Mouse (Mus musculus) limb, embryonic 14.5 days (tissue): Measurements from ENCODE around the gene Lsm2. TPM values are rescaled to one million over a fixed set of nuclear protein-coding genes. Genes with fewer than 3 reads are reported as not detected.
A peak's percentile ranks its signal among the peaks of the same experiment; 100 is the strongest.
"Not testable (repeated sequence)": the region's sequence is repeated elsewhere in the genome, so short reads cannot be mapped to it uniquely, and the experiment has no call there.

Experiments used
- ATAC-seq: fragments of 200-750 bp; cut with Nextera tagmentation; 2 replicates; pipeline ENCODE4 v1.8.0; 2017; ENCODE audit warnings: low read depth, moderate number of reproducible peaks, moderate TSS enrichment; ENCODE audit not compliant: low FRiP score
- DNase-seq: peaks from one replicate; pipeline ENCODE4 v3.0.0-alpha.2; 2015; ENCODE audit warnings: low spot score
- H3K27ac ChIP-seq: fragments of 300-500 bp; sonication (generic); replicated peaks from 2 replicates; pipeline ENCODE4 v1.5.1; 2014; ENCODE audit warnings: low read depth, mild to moderate bottlenecking, low read length, moderate library complexity, mixed read lengths
- H3K27me3 ChIP-seq: fragments of 300-500 bp; sonication (generic); 2 replicates; pipeline ENCODE4 v1.6.1; 2014; ENCODE audit warnings: low read length, mixed read lengths; ENCODE audit not compliant: control insufficient read depth, insufficient read depth
- H3K36me3 ChIP-seq: fragments of 300-500 bp; sonication (generic); 2 replicates; pipeline ENCODE4 v1.6.1; 2014; ENCODE audit warnings: mild to moderate bottlenecking, low read length, moderate library complexity, mixed read lengths; ENCODE audit not compliant: control insufficient read depth, insufficient read depth
- H3K4me1 ChIP-seq: fragments of 300-500 bp; sonication (generic); 2 replicates; pipeline ENCODE4 v1.6.1; 2014; ENCODE audit warnings: antibody characterized with exemption, low read length, mixed read lengths; ENCODE audit not compliant: control insufficient read depth, insufficient read depth
- H3K4me2 ChIP-seq: fragments of 300-500 bp; sonication (generic); replicated peaks from 2 replicates; pipeline ENCODE4 v1.6.1; 2014; ENCODE audit warnings: low read depth, mild to moderate bottlenecking, low read length, moderate library complexity; ENCODE audit not compliant: severe bottlenecking
- H3K4me3 ChIP-seq: fragments of 300-500 bp; sonication (generic); replicated peaks from 2 replicates; pipeline ENCODE4 v1.5.1; 2014; ENCODE audit warnings: low read length
- H3K9ac ChIP-seq: fragments of 300-500 bp; sonication (generic); 2 replicates; pipeline ENCODE4 v1.6.1; 2014; ENCODE audit warnings: mild to moderate bottlenecking, low read depth, low read length, moderate library complexity; ENCODE audit not compliant: severe bottlenecking
- H3K9me3 ChIP-seq: fragments of 300-500 bp; sonication (generic); 2 replicates; pipeline ENCODE4 v1.6.1; 2016; ENCODE audit warnings: low read length; ENCODE audit not compliant: control insufficient read depth
- POLR2A ChIP-seq: fragments of 200-500 bp; IDR thresholded peaks from 2 replicates; pipeline ENCODE4 v1.8.0; 2012; ENCODE audit warnings: inconsistent platforms, mild to moderate bottlenecking, moderate library complexity, borderline replicate concordance; ENCODE audit not compliant: insufficient read depth, insufficient read length; ENCODE audit errors: extremely low read depth
- WGBS: fragments of 180-500 bp; shearing (Covaris S2); extraction: QIAGEN DNeasy Blood & Tissue Kit; methylation state at CpG from one replicate; pipeline ENCODE4 v1.1.7; 2014; 5-methylcytosine and 5-hydroxymethylcytosine counted together
- polyA plus RNA-seq, 2 experiments: library from polyadenylated mRNA; depleted of rRNA in 1 of 2; stranded (reverse) in 1 of 2; unstranded in 1 of 2; fragments of >200 nt; fragmentation: Nextera tagmentation in 1 of 2; extraction: Ambion mirVana in 1 of 2; gene quantifications; 2 replicates each; pipeline versions ENCODE4 v1.2.1 to v1.2.3; 2012 to 2014

Lsm2 gene
- polyA plus RNA-seq, 2 experiments: 170 to 186 TPM

GRCm38 (mm10) chr17:34959130-34959778 is 22.4 kb upstream of the Lsm2 start, which contains the start of gene Hspa1b:
Gene Hspa1b, minus strand, starts transcription at chr17:34959238.
- peak within 1 kb of the TSS; percentile 88 for H3K27ac ChIP-seq
- peak within 1 kb of the TSS; percentile 50 for H3K4me3 ChIP-seq
- peak; percentile 95 for ATAC-seq
- whole genome bisulfite sequencing: under 1% methylated on average over 25 of the region's 32 CpGs
- not testable (repeated sequence) for H3K9me3 ChIP-seq, H3K27me3 ChIP-seq, H3K4me1 ChIP-seq, H3K36me3 ChIP-seq
- TF ChIP-seq POLR2A: peak; percentile 59; the same call in 1 of the 2 replicates
- H3K4me2 ChIP-seq: peak within 1 kb of the TSS; percentile 67
- DNase-seq: peak; percentile 89
- peak within 1 kb of the TSS; percentile 61 for H3K9ac ChIP-seq

- peaks cover 7% of the 10 kb centered on the region; the same call in 1 of the 2 replicates for H3K27me3 ChIP-seq
- DNase-seq (peak; percentile 55), ATAC-seq (no peak)
- no peak for TF ChIP-seq POLR2A
- 15% methylated on average over 12 of the region's 12 CpGs for WGBS
- H3K9me3 ChIP-seq: no peaks in the 10 kb centered on the region
- H3K9ac ChIP-seq: peak overlapping the region; percentile 61
- H3K4me3 ChIP-seq: peak overlapping the region; percentile 50
- H3K4me1 ChIP-seq: no peaks in the 10 kb centered on the region; the same call in 1 of the 2 replicates
- peak overlapping the region; percentile 88 for H3K27ac ChIP-seq
- H3K4me2 ChIP-seq: peak overlapping the region; percentile 67
- no peaks in the 10 kb centered on the region for H3K36me3 ChIP-seq
These were observed 21.7 kb upstream of the Lsm2 start for GRCm38 (mm10) chr17:34959881-34960515.

- Histone ChIP-seq H3K9me3 (no peaks in the 10 kb centered on the region), H3K27me3 (peaks cover 2% of the 10 kb centered on the region; the same call in 1 of the 2 replicates), H3K4me2 (no peak overlapping the region), H3K36me3 (no peaks in the 10 kb centered on the region), H3K27ac (no peak overlapping the region), H3K4me1 (no peaks in the 10 kb centered on the region; the same call in 1 of the 2 replicates), H3K9ac (no peak overlapping the region), H3K4me3 (no peak overlapping the region)
- no peak for TF ChIP-seq POLR2A
- no peak for ATAC-seq
- peak; percentile 66 for DNase-seq
These were observed 20.8 kb upstream of the Lsm2 start for GRCm38 (mm10) chr17:34960702-34961493.

GRCm38 (mm10) chr17:34962125-34962524 is 19.5 kb upstream of the Lsm2 start:
- H3K27me3 ChIP-seq: no peaks in the 10 kb centered on the region
- H3K9me3 ChIP-seq: no peaks in the 10 kb centered on the region
- no peaks in the 10 kb centered on the region; the same call in 1 of the 2 replicates for H3K4me1 ChIP-seq
- no peak overlapping the region for H3K4me2 ChIP-seq
- no peak for TF ChIP-seq POLR2A
- ATAC-seq: no peak
- H3K36me3 ChIP-seq: no peaks in the 10 kb centered on the region
- DNase-seq: no peak
- no peak overlapping the region for H3K4me3 ChIP-seq
- H3K9ac ChIP-seq: no peak overlapping the region
- 23% methylated on average over 3 of the region's 3 CpGs for WGBS
- H3K27ac ChIP-seq: no peak overlapping the region

- H3K4me2 ChIP-seq: no peak overlapping the region
- no peaks in the 10 kb centered on the region for H3K27me3 ChIP-seq
- no peaks in the 10 kb centered on the region for H3K9me3 ChIP-seq
- no peak overlapping the region for H3K27ac ChIP-seq
- H3K36me3 ChIP-seq: no peaks in the 10 kb centered on the region
- WGBS: 52% methylated on average over 1 of the region's 1 CpGs
- no peak for ATAC-seq
- no peak overlapping the region for H3K4me3 ChIP-seq
- DNase-seq: no peak
- H3K4me1 ChIP-seq: no peaks in the 10 kb centered on the region; the same call in 1 of the 2 replicates
- no peak overlapping the region for H3K9ac ChIP-seq
- TF ChIP-seq POLR2A: no peak
These were observed 18.8 kb upstream of the Lsm2 start for GRCm38 (mm10) chr17:34962841-34963240.
